Mouse (Mus musculus): ENCODE results near the gene Vipas39.
"Not testable (repeated sequence)": the region's sequence is repeated elsewhere in the genome, so short reads cannot be mapped to it uniquely, and the experiment has no call there.

Vipas39 gene

DNA sequence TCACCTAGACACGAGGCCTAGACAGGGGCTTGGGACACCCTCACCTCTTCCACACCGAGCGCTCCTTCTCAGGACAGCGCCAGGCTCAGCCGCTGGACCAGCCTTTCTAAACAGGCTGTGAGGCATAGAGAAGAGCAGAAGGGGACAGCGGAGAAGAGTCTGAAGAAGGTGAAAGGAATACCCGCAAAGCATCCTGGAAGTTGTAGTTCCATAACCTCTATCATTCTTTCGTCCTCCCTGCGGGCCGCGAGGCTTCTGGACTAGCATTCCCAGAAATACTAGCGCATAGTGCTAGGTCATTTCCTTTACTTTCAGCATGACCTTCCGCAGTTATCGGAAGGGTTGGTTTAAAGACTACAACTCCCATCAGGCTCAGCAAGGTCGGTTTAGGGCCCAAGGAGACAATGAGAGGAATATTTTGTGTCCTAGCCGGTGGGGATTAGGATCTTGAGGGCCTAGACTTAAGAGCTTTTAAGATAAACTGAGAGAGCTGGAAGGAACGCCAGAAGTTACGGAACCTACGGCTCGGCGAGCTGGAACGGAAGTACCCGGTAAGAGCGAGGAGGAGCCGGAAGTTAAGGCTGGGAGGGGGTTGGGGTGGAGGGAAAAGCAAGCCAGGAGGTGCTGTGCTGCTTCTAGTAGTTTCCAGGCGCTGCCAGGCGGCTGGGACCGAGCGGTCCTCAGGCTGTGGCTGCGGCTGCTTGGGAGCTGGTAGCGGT is at the start of gene Vipas39, which contains the start of gene Ahsa1:
Gene Vipas39, minus strand, starts transcription at position 149 of the 719 bp plus-strand sequence.
Gene Ahsa1, plus strand, starts transcription at position 372 of the 719 bp plus-strand sequence.
- peak; percentile 74 to 81 for DNase-seq (ENCODE audit: low read depth in 1 of 2, low spot score in 2 of 2)

DNA sequence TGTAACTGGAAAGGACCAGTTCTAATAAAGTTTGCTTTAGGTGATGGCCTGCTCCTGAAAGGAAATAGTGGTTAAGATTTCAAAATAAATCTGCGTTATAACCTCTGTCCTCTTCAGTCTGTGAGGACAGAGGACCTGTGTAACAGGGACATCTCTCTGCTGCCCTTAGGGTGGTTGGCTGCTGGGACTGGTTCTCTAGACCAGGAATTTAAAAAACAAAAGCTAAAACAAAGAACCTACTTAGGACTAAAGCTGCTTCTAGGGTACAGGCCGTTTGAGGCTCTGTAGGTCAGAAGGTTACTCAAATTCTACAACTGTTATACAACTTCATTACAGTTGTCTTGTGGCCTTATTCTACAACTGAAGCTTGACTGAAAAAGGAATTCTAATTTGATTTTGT is 47.0 kb upstream of the Vipas39 start:
- no peak for DNase-seq (ENCODE audit: low read depth in 1 of 2, low spot score in 2 of 2)

DNA sequence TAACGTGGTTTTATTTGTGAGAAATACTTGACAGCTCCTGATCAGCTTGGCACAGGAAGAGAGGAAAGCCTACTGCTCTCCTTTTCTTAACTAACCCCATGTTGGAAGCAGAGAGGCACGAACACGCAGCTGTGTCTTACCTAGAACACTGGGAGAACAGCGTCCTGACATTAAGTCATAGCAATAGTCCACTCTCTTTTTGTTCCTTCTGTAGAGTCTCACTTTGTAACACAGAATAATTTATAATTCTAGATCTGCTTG is 40.5 kb upstream of the Vipas39 start:
- not testable (repeated sequence) for DNase-seq (ENCODE audit: low read depth in 1 of 2, low spot score in 2 of 2)

DNA sequence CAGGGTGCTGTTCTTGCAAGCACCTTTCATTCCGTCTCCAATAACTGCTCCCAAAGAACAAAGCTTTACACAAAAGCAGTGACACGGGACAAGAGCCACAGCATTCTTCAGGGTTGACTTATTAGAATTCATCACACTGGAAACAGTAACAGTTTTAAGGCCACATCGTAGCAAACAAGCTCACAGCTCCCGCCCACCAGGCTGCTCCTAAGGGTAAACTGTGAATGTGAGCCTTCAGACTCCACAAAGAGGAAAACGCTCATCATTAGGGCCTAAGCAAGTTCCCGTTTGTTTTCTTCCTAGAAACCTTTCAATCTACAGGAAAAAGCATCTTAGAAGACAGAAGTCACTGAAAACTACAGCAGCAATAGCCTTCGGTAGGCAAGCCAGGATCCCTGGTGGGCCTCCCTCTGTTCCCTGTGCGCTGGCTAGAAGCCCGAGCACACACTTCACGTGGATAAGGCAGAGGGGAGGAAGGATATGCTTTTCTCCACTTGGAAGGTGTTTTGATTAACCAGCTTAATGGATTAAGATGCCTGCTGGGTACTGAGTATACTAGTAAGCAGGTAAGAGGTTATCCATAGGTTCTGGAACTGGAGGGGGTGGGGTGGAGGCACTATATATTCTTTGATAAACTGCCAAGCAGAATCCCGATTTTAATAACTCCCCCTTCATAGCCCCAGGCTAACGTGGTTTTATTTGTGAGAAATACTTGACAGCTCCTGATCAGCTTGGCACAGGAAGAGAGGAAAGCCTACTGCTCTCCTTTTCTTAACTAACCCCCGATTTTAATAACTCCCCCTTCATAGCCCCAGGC is 39.9 kb upstream of the Vipas39 start:
- DNase-seq (ENCODE audit: low read depth in 1 of 2, low spot score in 2 of 2): no peak

DNA sequence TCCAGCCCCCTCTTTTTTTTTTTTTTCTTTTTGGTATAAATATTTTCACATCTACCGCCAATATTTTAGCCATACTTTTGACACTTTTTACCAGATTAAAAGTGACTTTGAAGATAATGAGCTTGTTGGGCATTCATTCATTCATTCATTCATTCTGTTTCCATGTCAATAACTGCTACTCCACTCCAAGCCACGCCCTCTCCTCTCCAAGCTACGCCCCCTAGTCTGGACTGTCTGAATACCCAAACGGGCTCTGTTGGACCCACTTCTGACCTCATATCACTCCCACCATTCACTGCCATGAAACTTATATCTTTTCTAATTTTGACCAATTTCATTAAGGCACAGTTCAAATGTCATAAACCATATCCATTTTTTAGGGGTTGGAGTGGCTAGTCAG is 35.1 kb upstream of the Vipas39 start:
- no peak for DNase-seq (ENCODE audit: low read depth in 1 of 2, low spot score in 2 of 2)

DNA sequence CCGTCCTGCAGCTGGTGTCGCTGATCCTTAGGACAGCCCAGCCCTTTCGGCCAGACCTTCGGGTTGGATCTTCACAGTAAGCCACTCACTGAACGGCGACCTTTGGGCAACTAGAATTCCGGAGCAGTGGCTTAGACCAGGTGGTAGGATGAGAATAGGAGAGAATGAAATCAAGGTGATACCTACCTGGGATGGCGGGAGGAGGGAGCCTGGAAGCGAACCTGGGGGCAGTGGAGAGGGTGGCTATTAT is 34.3 kb upstream of the Vipas39 start:
- DNase-seq (ENCODE audit: low read depth in 1 of 2, low spot score in 2 of 2): no peak

DNA sequence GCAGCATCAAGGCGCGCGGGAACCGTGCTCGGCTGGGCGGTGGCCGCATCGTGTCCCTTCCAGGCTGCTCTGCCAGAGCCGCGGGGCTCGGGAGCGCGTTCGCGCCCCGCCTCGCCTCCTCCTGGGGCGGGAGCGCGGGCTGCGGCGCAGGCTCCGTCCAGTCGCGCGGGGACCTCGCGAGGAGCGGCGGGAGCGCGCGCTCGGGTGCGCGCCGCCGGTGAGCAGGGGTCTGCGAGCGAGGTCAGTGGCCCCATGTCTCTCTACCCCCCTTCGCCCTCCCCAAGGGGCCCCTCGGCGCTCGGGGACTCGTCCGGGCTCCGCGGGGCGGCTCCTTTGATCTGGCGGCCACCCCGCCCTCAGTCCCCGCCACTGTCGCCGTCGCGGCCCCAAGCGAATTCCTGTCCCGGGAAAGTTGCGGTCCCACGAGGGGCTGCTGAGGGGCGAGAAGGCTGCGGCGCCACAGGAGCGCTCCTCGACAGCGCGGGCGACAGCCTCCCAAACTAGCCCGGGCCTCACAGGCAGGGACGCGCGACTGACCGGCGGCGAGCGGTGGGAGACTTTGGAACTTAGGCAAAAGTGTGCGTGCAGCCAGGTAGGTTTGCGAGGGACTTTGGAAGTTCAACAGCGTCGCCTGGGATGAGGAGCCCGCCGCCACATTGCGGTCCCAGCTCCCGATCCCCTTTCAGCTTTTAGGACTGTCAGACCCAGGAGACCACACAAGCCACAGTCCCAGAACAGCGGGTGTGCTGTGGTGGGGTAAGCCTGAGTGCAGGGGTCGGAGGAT is 33.8 kb upstream of the Vipas39 start, which contains the start of gene Ism2:
Gene Ism2, minus strand, starts transcription at position 49 of the 784 bp plus-strand sequence.
- no peak for DNase-seq (ENCODE audit: low read depth in 1 of 2, low spot score in 2 of 2)

DNA sequence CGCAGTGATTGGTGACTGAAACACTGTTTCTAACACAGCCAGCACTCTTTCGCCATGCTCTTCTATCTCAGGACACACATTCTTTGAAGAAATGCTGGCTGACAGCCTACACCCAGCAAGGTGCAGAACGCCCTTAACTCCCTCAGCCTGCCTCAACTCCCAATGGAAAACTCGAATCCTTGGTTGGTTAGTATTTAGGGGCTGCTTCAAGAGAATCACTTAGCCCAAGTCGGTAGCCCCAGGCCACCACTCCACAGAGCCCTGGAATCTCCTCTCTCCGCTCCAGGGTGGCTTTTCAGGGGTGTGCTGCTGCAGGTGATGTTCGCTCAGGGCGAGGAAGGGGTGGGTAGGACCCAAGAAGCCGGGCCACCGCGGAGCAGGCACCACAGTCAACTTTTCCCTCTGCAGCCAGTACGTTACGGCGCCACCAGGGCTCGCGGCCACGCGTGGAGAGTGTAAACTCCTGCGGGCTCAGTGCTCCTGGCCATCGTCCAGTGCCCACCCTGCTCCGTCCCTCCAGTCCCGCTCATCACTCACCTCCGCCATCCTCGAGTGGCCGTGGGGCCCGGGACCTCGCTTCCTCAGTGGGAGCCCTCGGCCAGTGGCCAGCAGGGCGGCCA is 33.1 kb upstream of the Vipas39 start:
- DNase-seq (ENCODE audit: low read depth in 1 of 2, low spot score in 2 of 2): no peak

DNA sequence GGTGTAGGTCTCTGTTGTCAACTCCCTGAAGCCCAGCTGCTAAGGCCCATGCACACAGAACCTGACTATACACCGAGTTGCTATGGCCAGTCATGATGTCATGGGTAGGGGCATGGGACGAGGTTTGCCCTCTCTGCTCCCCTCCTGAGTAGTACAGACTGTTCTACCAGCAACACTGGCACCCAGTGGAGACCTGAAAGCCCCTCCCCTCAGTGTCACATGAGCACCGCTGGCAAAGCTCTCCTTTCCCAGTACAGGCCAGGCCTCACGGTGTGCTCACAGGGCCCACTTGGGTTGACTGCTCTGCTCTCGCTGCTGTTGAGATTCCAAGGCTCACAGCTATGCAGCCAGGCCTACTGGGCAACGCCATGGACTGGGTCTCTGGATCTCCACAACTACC is 27.9 kb upstream of the Vipas39 start:
- DNase-seq (ENCODE audit: low read depth in 1 of 2, low spot score in 2 of 2): no peak

DNA sequence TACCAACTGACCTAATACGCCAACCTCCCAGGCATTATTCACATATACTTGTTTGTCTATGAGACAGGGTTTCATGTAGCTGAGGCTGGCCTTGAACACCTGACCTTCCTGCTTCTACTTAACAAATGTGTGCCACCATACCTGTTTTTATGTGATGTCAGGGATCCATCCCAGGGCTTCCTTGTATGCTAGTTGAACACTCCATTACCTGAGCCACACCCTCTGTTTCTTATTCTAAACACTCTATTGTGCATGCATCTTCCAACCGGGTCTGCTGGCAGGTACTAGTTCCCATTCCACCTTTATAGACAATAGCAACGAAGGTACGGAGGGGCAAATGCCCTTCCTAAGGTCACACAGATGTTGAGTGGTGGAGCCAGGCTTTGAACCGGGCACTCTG is 23.0 kb upstream of the Vipas39 start:
- DNase-seq (ENCODE audit: low read depth in 1 of 2, low spot score in 2 of 2): no peak

DNA sequence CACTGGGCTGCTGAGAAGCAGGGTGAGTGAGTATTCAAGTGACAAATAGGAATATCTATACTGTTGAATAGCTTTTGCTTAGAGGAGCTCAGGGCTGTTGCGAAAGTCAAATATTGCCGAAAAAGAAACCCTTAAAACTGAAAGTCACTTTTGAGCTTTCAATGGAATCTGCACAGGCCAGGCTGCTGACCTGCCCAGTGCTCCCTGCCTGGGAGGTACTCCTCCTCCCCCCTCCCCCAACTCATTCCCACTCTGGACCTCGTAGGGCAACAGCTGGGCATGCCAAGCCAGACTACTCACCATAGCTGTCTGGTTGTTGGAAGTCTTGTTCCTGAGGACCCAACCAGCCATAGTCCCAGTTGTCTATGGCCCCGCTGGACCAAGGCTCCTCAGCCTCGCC is 18.7 kb upstream of the Vipas39 start:
- DNase-seq (ENCODE audit: low read depth in 1 of 2, low spot score in 2 of 2): no peak

DNA sequence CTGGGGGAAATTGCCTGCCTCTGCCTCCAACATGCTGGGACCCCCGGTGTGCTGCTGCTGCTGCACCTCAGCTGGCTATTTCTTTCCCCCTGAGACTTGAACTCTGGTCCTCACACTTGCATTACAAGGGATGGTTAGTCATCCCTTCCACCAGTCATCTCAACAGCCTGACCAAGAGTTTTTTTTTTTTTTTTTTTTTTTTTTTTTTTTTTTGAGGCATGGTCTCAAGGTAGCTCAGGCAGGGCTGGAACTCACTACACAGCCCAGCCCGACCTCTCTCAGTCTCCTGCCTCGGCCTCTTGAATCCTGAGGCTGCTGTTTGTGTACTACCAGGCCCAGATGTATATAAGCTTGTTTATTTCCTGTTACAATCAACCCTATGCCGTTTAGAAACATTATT is 18.2 kb upstream of the Vipas39 start:
- no peak for DNase-seq (ENCODE audit: low read depth in 1 of 2, low spot score in 2 of 2)

DNA sequence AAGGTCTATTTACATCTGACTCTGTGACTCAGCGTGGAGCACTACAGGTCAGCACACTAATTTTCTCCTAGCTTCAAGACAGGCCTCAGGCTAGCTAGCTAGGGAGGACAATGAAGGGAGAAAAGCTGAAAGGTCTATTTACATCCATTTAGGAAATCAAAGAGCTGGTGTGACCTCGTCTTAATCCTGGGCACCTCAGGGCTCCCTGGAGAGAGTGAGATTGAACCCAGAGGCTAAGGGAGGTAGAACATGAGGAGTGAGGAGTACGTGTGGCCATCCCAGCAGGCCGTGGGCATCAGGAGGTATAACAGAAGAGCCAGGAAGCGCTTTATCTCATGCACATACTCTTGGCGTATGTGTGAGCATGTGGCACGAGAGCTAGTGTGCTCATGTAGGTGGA is 17.6 kb upstream of the Vipas39 start:
- DNase-seq (ENCODE audit: low read depth in 1 of 2, low spot score in 2 of 2): no peak

DNA sequence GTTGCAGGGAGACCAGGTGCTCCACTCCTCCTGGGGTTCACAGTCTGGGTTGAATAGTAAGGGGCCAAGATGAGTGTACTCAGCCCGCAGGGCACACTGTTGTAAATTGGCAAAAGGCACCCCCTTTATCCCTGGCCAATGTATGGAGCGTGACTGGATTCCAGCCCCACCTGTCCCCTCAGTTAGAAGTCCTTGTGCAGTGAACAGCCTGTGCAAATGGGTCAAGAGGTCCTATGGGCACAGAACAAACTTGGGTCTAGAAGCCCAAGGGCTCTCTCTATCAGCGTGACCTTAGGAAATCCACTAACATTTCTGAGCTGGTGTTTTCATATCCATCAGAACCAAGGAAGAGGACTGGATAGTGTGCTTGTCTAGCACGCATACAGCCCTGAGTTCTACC is 16.7 kb upstream of the Vipas39 start:
- DNase-seq (ENCODE audit: low read depth in 1 of 2, low spot score in 2 of 2): no peak

DNA sequence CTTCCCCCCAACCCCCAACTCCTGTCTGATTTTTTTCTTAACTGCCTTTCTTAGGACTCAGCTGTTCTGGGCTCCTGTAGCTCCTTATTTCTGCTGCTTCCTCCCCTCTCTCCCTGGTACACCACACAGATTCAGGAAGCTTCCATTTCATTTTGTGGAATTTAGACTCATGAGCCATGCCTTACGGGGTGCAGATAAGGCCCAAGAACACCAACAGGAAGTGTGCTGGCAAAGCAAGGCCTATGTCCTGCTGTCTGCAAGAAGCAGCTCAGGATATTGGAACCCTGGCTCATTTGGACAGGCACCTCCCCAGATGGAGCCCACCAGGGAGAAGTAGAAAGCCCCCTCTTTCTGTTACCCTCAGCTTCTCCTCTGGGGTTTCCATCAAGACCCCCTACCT is 15.7 kb upstream of the Vipas39 start:
- no peak for DNase-seq (ENCODE audit: low read depth in 1 of 2, low spot score in 2 of 2)

DNA sequence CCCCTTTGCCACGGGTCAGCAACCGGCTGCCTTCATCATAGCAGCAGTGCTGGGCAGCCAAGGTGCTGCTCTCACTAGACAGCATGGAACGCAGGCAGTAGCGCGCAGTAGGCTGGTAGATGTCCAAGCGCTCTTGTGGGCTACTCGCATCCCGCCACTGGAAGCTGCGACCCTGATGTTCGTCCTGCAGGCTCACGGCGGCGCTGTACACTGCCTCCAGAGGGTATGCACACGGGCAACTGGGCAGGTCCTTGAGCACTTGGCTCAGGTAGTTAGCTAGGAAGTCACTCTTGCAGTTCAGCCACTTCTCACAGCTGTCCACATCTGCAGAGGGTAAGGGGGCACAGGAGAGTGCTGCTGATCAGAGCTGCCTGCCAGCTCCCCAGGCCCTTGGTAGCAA is 13.8 kb upstream of the Vipas39 start:
- DNase-seq (ENCODE audit: low read depth in 1 of 2, low spot score in 2 of 2): no peak

DNA sequence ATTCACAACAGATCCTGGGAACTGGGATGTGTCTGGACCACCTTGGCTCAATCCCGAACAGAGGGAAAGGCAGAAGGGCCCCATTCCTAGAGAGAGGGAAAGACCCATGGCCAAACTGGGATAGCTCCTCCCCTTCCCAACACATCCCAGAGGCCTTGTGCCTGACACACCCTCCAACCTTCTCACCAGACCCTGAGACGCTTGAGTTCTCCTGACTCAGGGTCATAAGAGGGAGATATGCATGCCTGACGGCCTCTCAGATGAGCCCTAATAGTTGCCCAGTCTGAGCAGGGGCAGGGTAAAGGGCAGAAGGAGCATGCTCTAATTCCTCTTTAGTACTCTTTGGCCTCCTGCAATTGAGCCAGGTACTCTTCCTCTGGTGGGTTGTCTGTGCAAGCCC is 13.3 kb upstream of the Vipas39 start:
- no peak for DNase-seq (ENCODE audit: low read depth in 1 of 2, low spot score in 2 of 2)

DNA sequence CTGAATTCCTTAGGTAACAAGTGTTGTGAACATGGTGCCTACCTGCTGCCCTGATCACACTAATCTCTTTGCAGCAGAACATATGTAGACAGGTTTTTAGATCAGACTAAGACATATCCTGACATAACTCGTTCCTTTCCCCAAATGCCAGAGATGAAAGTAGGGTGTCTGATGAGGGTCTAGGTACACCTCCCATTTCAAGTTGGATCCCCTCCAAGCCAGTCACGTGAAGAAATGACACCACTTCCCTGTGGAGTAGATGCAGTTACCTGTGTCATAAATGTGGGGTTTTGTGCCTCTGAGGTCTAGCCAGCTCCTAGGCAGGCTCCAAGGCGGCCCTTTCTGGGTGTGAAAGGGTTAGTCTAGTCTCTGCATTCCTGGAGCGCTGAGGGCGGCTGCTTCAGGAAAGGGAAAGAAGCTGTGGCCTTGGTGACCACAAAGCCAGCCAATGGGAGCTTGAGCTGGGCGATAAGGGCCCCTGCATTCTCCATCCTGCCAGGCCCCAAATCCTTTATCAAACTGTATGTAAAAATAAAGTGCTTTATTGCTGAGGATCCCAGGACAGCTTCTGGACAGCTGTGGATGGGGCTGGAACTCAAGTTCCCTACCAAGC is 12.2 kb upstream of the Vipas39 start:
- no peak for DNase-seq (ENCODE audit: low read depth in 1 of 2, low spot score in 2 of 2)

DNA sequence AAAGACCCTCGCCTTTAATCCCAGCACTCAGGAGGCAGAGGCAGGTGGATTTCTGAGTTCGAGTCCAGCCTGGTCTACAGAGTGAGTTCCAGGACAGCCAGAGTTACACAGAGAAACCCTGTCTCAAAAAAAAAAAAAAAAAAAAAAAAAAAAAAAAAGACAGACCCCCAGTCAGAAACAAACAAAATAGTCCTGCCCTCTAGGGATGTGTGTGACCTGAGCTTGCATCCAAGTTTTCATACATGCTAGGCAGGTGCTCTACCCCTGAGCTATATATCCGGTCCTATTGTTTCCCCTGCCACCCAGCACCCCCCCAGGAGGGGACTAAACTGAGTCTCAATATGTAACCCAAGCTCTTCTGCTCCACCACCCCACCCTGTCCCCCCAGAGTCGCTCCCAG is 11.2 kb upstream of the Vipas39 start:
- not testable (repeated sequence) for DNase-seq (ENCODE audit: low read depth in 1 of 2, low spot score in 2 of 2)

DNA sequence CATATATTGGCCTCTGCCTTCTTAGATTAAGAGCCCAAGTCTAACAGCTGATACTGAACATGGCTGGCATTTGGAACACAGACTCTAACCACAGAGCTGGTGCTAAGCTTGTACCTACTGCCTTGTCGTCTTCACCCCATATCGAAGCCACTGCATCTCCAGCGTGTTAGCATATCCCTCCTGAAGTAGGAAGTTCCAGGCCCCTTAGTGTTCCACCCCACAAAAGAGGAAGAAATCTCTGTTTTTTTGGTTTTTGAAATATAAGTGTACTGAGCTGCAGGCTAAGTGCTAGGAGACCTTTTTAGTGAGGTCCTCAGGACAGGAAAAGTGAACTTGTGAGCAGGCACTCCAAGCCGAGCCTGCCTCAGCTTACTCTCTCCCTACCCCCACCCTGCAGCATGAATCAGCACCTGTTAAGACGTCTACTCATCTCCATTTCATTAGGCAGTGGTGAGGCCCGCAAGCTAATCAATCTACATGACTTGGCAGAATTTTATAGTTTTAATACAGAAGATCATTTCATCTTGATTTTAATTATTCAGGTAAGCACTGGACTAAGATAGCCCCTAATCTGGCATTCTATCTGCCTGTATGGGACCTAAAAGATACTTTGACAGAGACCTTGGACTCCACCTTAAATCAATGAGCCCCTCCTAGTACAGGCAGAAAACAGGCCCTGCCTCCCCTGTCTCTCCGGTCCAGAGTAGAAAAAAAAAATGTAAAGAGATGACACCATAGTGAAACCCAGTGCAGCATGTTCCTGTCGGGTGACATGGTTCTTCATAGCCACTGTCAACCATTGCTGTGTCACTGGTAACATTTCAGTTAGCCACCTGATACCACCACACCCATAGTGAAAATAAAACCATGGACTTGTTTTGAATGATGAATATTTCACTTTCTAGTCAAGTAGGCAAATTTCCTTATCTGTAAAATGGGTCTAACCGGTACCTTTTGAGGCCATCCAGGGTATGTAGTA is 9.1 kb upstream of the Vipas39 start:
- no peak for DNase-seq (ENCODE audit: low read depth in 1 of 2, low spot score in 2 of 2)

Data from monocyte, adult 2 months (primary cell).